Comparison of ENCODE assay signal across 22 mouse cellular contexts in genomic region chr4:46700223-46700651, GRCm38 (mm10). TPM values are rescaled to one million over a fixed set of nuclear protein-coding genes. Genes with fewer than 3 reads are reported as not detected.
A peak's percentile ranks its signal among the peaks of the same experiment; 100 is the strongest.
DNase-seq lines count a peak whose midpoint lies in the region; ATAC-seq and TF ChIP-seq lines count a peak whose summit lies in the region.
"Had no signal": no experiment of that assay in that cellular context is flagged by ENCODE, and none has a peak within 500 bp of the region (broad histone marks: within the 10 kb centered on the region; RNA-seq: fewer than 3 reads in every experiment).

No protein-coding gene starts in this region.

- no peak for TF ChIP-seq CTCF in lung, adult 2 months (IDR thresholded peaks at IDR 0.05; ENCODE audit: insufficient read depth, low read length)

- ATAC-seq in hindbrain, embryonic 14.5 days (ENCODE audit: low FRiP score): peak; percentile 46; the same call in 1 of the 2 replicates
- ATAC-seq in hindbrain, embryonic 11.5 days (ENCODE audit: low FRiP score): no peak
- ATAC-seq in forebrain, embryonic 15.5 days (replicated peaks): peak; percentile 79
- no peak; the same call in 1 of the 2 replicates for ATAC-seq in midbrain, embryonic 14.5 days (ENCODE audit: low FRiP score, low TSS enrichment)
- ATAC-seq: inflammation-experienced regulatory T-cells, adult 6 months; liver, embryonic 12.5 days had no signal

- 40% methylated on average over 10 of the region's 10 CpGs for WGBS in hindbrain, embryonic 14.5 days
- 82% methylated on average over 10 of the region's 10 CpGs for WGBS in hindbrain, embryonic 11.5 days
- WGBS in forebrain, embryonic 15.5 days: 9% methylated on average over 10 of the region's 10 CpGs
- WGBS in midbrain, embryonic 14.5 days: 52% methylated on average over 10 of the region's 10 CpGs
- 68% methylated on average over 10 of the region's 10 CpGs for WGBS in lung, adult 2 months

- peak overlapping the region; percentile 59 for H3K27ac ChIP-seq in hindbrain, embryonic 14.5 days
- H3K27ac ChIP-seq in hindbrain, embryonic 11.5 days (ENCODE audit: low read depth, low read length): no peak overlapping the region
- peak overlapping the region; percentile 70; the same call in 1 of the 2 replicates for H3K27ac ChIP-seq in forebrain, embryonic 15.5 days (replicated peaks)
- H3K27ac ChIP-seq in midbrain, embryonic 14.5 days (replicated peaks; ENCODE audit: low read depth, low read length): peak overlapping the region; percentile 52; the same call in 1 of the 2 replicates
- H3K27ac ChIP-seq: embryonic facial prominence, embryonic 15.5 days; gastrocnemius, adult 2 months; kidney, embryonic 15.5 days; left cerebral cortex, adult 2 months; limb, embryonic 10.5 days; liver, embryonic 12.5 days; lung, embryonic 15.5 days; macrophage had no signal

- no peak overlapping the region for H3K9ac ChIP-seq in hindbrain, embryonic 14.5 days
- H3K9ac ChIP-seq in hindbrain, embryonic 11.5 days (ENCODE audit: low read depth, low read length): no peak overlapping the region
- no peak overlapping the region for H3K9ac ChIP-seq in forebrain, embryonic 15.5 days (replicated peaks)
- no peak overlapping the region for H3K9ac ChIP-seq in midbrain, embryonic 14.5 days (replicated peaks; ENCODE audit: low read length)
- H3K9ac ChIP-seq: embryonic facial prominence, embryonic 15.5 days; kidney, embryonic 15.5 days; liver, embryonic 12.5 days; lung, embryonic 15.5 days had no signal

- no peak for TF ChIP-seq POLR2A in lung, adult 2 months (IDR thresholded peaks at IDR 0.05; ENCODE audit: borderline replicate concordance, extremely low read depth, low read depth, low read length)

- no peak overlapping the region for H3K4me3 ChIP-seq in hindbrain, embryonic 14.5 days (replicated peaks; ENCODE audit: low read length)
- H3K4me3 ChIP-seq in hindbrain, embryonic 11.5 days (ENCODE audit: low read depth, low read length): no peak overlapping the region
- H3K4me3 ChIP-seq in forebrain, embryonic 15.5 days: no peak overlapping the region
- H3K4me3 ChIP-seq in midbrain, embryonic 14.5 days (replicated peaks; ENCODE audit: low read depth, low read length): no peak overlapping the region
- H3K4me3 ChIP-seq in lung, adult 2 months (replicated peaks; ENCODE audit: extremely low read depth, low read depth, low read length): no peak overlapping the region
- H3K4me3 ChIP-seq: embryonic facial prominence, embryonic 15.5 days; gastrocnemius, adult 2 months; kidney, embryonic 15.5 days; left cerebral cortex, adult 2 months; limb, embryonic 10.5 days; liver, embryonic 12.5 days; lung, embryonic 15.5 days; myocyte had no signal

- no peaks in the 10 kb centered on the region for H3K27me3 ChIP-seq in hindbrain, embryonic 14.5 days (ENCODE audit: control insufficient read depth, insufficient read depth, low read length)
- no peaks in the 10 kb centered on the region for H3K27me3 ChIP-seq in hindbrain, embryonic 11.5 days (ENCODE audit: control insufficient read depth, insufficient read depth, low read length)
- H3K27me3 ChIP-seq in forebrain, embryonic 15.5 days: no peaks in the 10 kb centered on the region
- no peaks in the 10 kb centered on the region for H3K27me3 ChIP-seq in midbrain, embryonic 14.5 days (ENCODE audit: control insufficient read depth, insufficient read depth, low read length)
- H3K27me3 ChIP-seq: embryonic facial prominence, embryonic 15.5 days; kidney, embryonic 15.5 days; liver, embryonic 12.5 days; lung, embryonic 15.5 days had no signal

- H3K9me3 ChIP-seq in hindbrain, embryonic 14.5 days (ENCODE audit: control insufficient read depth, low read length): no peaks in the 10 kb centered on the region
- no peaks in the 10 kb centered on the region for H3K9me3 ChIP-seq in hindbrain, embryonic 11.5 days (ENCODE audit: control insufficient read depth, low read length)
- H3K9me3 ChIP-seq in forebrain, embryonic 15.5 days: no peaks in the 10 kb centered on the region
- no peaks in the 10 kb centered on the region for H3K9me3 ChIP-seq in midbrain, embryonic 14.5 days (ENCODE audit: control insufficient read depth, low read length)
- H3K9me3 ChIP-seq: embryonic facial prominence, embryonic 15.5 days; kidney, embryonic 15.5 days; limb, embryonic 10.5 days; liver, embryonic 12.5 days; lung, embryonic 15.5 days had no signal

- no peak for DNase-seq in hindbrain, embryonic 14.5 days (ENCODE audit: low spot score)
- DNase-seq in hindbrain, embryonic 11.5 days (ENCODE audit: low spot score): no peak
- peak; percentile 40 for DNase-seq in MEL-GATA-1-ER (ENCODE audit: extremely low read depth, low read depth)
- peak; percentile 45 for DNase-seq in midbrain, embryonic 14.5 days
- DNase-seq in urinary bladder, postnatal 36 days (ENCODE audit: low spot score in 2 of 2): no peak
- DNase-seq in urinary bladder, postnatal 10 days (ENCODE audit: low spot score): no peak
- DNase-seq in lung, adult 2 months: no peak
- DNase-seq: adrenal gland, postnatal 36 days; cerebellum, adult 9-10 months; gastrocnemius, adult 2 months; heart, adult 18-20 months; right cerebral cortex, postnatal 14 days had no signal

- no peaks in the 10 kb centered on the region for H3K36me3 ChIP-seq in hindbrain, embryonic 14.5 days (replicated peaks; ENCODE audit: control insufficient read depth, insufficient read depth)
- H3K36me3 ChIP-seq in hindbrain, embryonic 11.5 days (ENCODE audit: control insufficient read depth, insufficient read depth, low read length): no peaks in the 10 kb centered on the region
- no peaks in the 10 kb centered on the region for H3K36me3 ChIP-seq in forebrain, embryonic 15.5 days
- no peaks in the 10 kb centered on the region for H3K36me3 ChIP-seq in midbrain, embryonic 14.5 days (ENCODE audit: control insufficient read depth, insufficient read depth, low read length)
- H3K36me3 ChIP-seq: embryonic facial prominence, embryonic 15.5 days; kidney, embryonic 15.5 days; limb, embryonic 10.5 days; liver, embryonic 12.5 days; lung, embryonic 15.5 days had no signal

- peaks cover 8% of the 10 kb centered on the region; the same call in 1 of the 2 replicates for H3K4me1 ChIP-seq in hindbrain, embryonic 14.5 days (replicated peaks; ENCODE audit: control insufficient read depth, insufficient read depth, low read length)
- H3K4me1 ChIP-seq in hindbrain, embryonic 11.5 days (replicated peaks; ENCODE audit: control insufficient read depth, insufficient read depth, low read length): no peaks in the 10 kb centered on the region
- peaks cover 12% of the 10 kb centered on the region for H3K4me1 ChIP-seq in forebrain, embryonic 15.5 days
- H3K4me1 ChIP-seq in midbrain, embryonic 14.5 days (ENCODE audit: control insufficient read depth, insufficient read depth, low read length): no peaks in the 10 kb centered on the region
- no peaks in the 10 kb centered on the region for H3K4me1 ChIP-seq in lung, adult 2 months (ENCODE audit: control insufficient read depth, insufficient read depth, low read length)
- H3K4me1 ChIP-seq: embryonic facial prominence, embryonic 15.5 days; lung, embryonic 15.5 days had no signal

- H3K4me2 ChIP-seq in hindbrain, embryonic 14.5 days (replicated peaks): no peak overlapping the region
- no peak overlapping the region for H3K4me2 ChIP-seq in hindbrain, embryonic 11.5 days (replicated peaks; ENCODE audit: low read depth, low read length)
- H3K4me2 ChIP-seq in forebrain, embryonic 15.5 days (replicated peaks): no peak overlapping the region
- H3K4me2 ChIP-seq in midbrain, embryonic 14.5 days (ENCODE audit: low read length): no peak overlapping the region
- H3K4me2 ChIP-seq: embryonic facial prominence, embryonic 15.5 days; kidney, embryonic 15.5 days; liver, embryonic 12.5 days; lung, embryonic 15.5 days had no signal

RNA-seq across cellular contexts. Expression of gene Tbc1d2, which starts 50.2 kb away (rescaled TPM):
- 0.99 and 1.4 TPM in 2 replicates for polyA plus RNA-seq in hindbrain, embryonic 14.5 days (2014; fragmentation: Nextera tagmentation; extraction: Ambion mirVana)
- 1.0 and 1.1 TPM in 2 replicates for polyA plus RNA-seq in hindbrain, embryonic 11.5 days (2014; fragmentation: Nextera tagmentation; extraction: Ambion mirVana)
- polyA plus RNA-seq in forebrain, embryonic 15.5 days (2015; fragmentation: Nextera tagmentation; extraction: Ambion mirVana): 0.98 and 1.1 TPM in 2 replicates
- polyA plus RNA-seq in midbrain, embryonic 14.5 days (2014; fragmentation: Nextera tagmentation; extraction: Ambion mirVana): 0.16 and 0.31 TPM in 2 replicates
- polyA plus RNA-seq in lung, adult 2 months (2012; rRNA removed): 10.2 and 10.5 TPM in 2 replicates

Comparison
In these comparisons a context has a peak if more than half of its experiments do, and no peak if none do; other contexts are left out.
1. ATAC-seq: peak in hindbrain, embryonic 14.5 days (single experiment) and forebrain, embryonic 15.5 days (single experiment); none in hindbrain, embryonic 11.5 days (single experiment) and midbrain, embryonic 14.5 days (single experiment).
2. DNase-seq: peak in MEL-GATA-1-ER (single experiment) and midbrain, embryonic 14.5 days (single experiment); none in hindbrain, embryonic 14.5 days (single experiment), hindbrain, embryonic 11.5 days (single experiment), urinary bladder, postnatal 36 days (0 of 2), urinary bladder, postnatal 10 days (single experiment) and lung, adult 2 months (single experiment).